Mouse (Mus musculus) heart, adult 2 months (tissue): Measurements from ENCODE around the gene Ddx17. TPM values are rescaled to one million over a fixed set of nuclear protein-coding genes. Genes with fewer than 3 reads are reported as not detected.
A peak's percentile ranks its signal among the peaks of the same experiment; 100 is the strongest.

Experiments used
- DNase-seq, 2 experiments: peaks; one replicate each; pipeline ENCODE4 v3.0.0; 2021
- H3K27ac ChIP-seq: fragments of 200-600 bp; 2 replicates; pipeline ENCODE4 v1.8.1; 2022
- H3K27me3 ChIP-seq: fragments of 200-500 bp; 2 replicates; pipeline ENCODE4 v1.6.1; 2012; ENCODE audit warnings: mild to moderate bottlenecking, low read length, inconsistent platforms, mixed read lengths; ENCODE audit not compliant: control insufficient read depth, insufficient read depth
- H3K36me3 ChIP-seq: fragments of 200-500 bp; 2 replicates; pipeline ENCODE4 v1.6.1; 2012; ENCODE audit warnings: low read length, inconsistent platforms; ENCODE audit not compliant: control insufficient read depth, insufficient read depth
- H3K4me1 ChIP-seq: fragments of 200-500 bp; 2 replicates; pipeline ENCODE4 v1.6.1; 2011; ENCODE audit warnings: low read length; ENCODE audit not compliant: control insufficient read depth, insufficient read depth
- H3K4me3 ChIP-seq: fragments of 200-600 bp; 2 replicates; pipeline ENCODE4 v1.8.1; 2022
- H3K79me2 ChIP-seq: fragments of 200-500 bp; replicated peaks from 2 replicates; pipeline ENCODE4 v1.6.1; 2012; ENCODE audit warnings: mild to moderate bottlenecking, inconsistent platforms, low read length, moderate library complexity, mixed read lengths; ENCODE audit not compliant: control insufficient read depth, insufficient read depth
- H3K9ac ChIP-seq: fragments of 200-500 bp; 2 replicates; pipeline ENCODE4 v1.6.1; 2012; ENCODE audit warnings: low read depth, mild to moderate bottlenecking, control low read depth, inconsistent platforms, low read length, mixed read lengths
- CTCF ChIP-seq: fragments of 200-600 bp; IDR thresholded peaks from 2 replicates; pipeline ENCODE4 v1.8.1; 2022; ENCODE audit warnings: antibody characterized with exemption, mild to moderate bottlenecking, moderate library complexity
- EP300 ChIP-seq: fragments of 200-500 bp; IDR thresholded peaks from 2 replicates; pipeline ENCODE4 v1.6.1; 2011; ENCODE audit warnings: low read depth, low read length, control low read depth; ENCODE audit not compliant: insufficient read depth
- POLR2A ChIP-seq: fragments of 200-500 bp; IDR thresholded peaks from 2 replicates; pipeline ENCODE4 v1.6.1; 2011; ENCODE audit warnings: mild to moderate bottlenecking, low read depth, low read length, control low read depth; ENCODE audit not compliant: insufficient read depth
- WGBS: fragments of 180-500 bp; shearing (Covaris S2); methylation state at CpG from one replicate; pipeline ENCODE4 v1.1.7; 2018; 5-methylcytosine and 5-hydroxymethylcytosine counted together
- intact Hi-C: fragments of 180-260 bp; cut with DNase I; formaldehyde crosslinking; loops from one replicate; pipeline ENCODE4 v1.15.1; 2025
- long read RNA-seq: library from polyadenylated mRNA; stranded (forward); transcript quantifications from one replicate; pipeline ENCODE4 v2.0.0, GENCODE M21; 2021
- polyA plus RNA-seq: library from polyadenylated mRNA; depleted of rRNA; stranded (reverse); fragments of >200 nt; gene quantifications from 2 replicates; pipeline ENCODE4 v1.2.3, GENCODE M21; 2012; rRNA removed
- total RNA-seq, 2 experiments: library from RNA; stranded (reverse); gene quantifications; 2 replicates each; pipeline ENCODE4 v1.2.3; 2021

The Ddx17 gene
- 10 to 100 TPM; 77.6 to 95.1 TPM for total RNA-seq
- 122 and 219 TPM in 2 replicates for polyA plus RNA-seq
- long read RNA-seq, full-length matches to known transcripts, result 3 of 13 reads
- long read RNA-seq, partial matches to known transcripts, result 1 of 13 reads
- long read RNA-seq, other reads (novel, unspliced or antisense), result 9 of 13 reads

DNA sequence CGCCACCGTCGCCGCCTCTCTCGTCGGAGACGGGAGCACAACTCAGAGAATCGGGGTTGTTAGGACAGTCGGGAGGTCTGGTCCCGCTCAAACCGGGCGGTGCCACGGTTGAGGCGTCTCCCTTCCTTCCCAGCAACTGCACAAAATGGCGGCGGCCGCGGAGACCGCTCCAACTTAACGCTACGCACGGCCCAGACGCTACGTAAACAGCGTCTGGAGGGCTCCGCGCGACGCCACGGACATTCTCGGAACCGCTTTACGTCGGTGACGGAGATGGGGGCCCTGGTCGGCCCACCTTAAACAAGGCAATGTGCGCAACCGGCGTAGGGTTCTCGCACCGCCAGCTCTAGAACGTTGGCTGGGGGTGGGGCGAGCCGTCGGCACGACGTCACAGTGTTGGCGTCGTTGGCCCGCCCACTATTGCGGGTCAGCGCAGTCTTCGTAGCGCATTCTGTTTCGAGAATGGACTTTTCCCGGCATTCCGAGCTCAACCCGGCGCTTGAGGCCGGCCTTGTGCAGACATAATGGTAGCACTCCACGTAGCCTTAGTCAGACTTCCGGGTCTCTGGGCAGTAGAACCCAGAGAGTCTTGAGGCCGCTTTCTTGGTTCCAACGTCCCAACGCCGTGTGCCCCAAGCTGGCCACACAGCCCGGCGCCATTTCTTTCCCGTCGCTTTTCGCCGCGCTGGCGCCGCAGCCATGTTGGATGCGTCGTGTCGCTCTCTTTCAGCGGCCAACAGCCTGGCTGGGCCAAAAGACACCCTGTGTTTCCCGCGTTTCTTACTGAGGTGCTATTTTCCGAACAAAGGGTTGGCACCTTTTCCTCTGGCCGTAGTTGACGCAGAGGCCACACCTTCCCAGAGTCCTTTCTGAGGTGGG lies at the start of gene Ddx17:
Gene Ddx17 (minus strand): TSS at position 332 of the 879 bp plus-strand sequence.
- WGBS, result 3% methylated on average over 84 of the region's 84 CpGs
- intact Hi-C loops, result loop anchor here (2.0 kb wide), 1 partner anchor 30 kb away; the partner anchor contains the start of gene Kdelr3
- DNase-seq, result peak; percentile 97 to 100
- no peaks in the 10 kb centered on the region; the same call in 1 of the 2 replicates for H3K27me3 ChIP-seq
- H3K9ac ChIP-seq, result peak within 1 kb of the TSS; percentile 94
- peaks cover 30% of the 10 kb centered on the region for H3K36me3 ChIP-seq
- TF ChIP-seq EP300 (peak; percentile 27; the same call in 1 of the 2 replicates), CTCF (no peak), POLR2A (peak; percentile 92)
- peak within 1 kb of the TSS; percentile 98 for H3K4me3 ChIP-seq
- peaks cover 3% of the 10 kb centered on the region for H3K79me2 ChIP-seq
- no peaks in the 10 kb centered on the region; the same call in 1 of the 2 replicates for H3K4me1 ChIP-seq
- H3K27ac ChIP-seq, result peak within 1 kb of the TSS; percentile 100

DNA sequence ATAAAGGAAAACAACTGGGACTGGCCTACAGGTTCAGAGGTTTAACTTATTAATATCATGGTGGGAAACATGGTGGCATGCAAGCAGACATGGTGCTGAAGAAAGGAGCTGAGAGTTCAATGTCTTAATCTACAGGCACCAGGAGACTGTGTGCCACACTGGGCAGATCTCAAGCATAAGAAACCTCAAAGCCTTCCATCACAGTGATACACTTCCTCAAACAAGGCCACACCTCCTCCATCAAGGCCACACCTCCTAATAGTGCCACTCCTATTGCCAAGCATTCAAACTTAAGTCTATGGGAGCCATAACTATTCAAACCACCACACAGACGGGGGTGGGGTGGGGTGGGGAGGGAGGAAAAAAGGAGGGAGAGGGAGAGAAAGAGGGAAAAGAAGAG lies 35.0 kb upstream of the Ddx17 start:
- H3K36me3 ChIP-seq, result no peaks in the 10 kb centered on the region
- H3K79me2 ChIP-seq, result no peaks in the 10 kb centered on the region
- H3K27ac ChIP-seq, result no peak overlapping the region
- H3K4me3 ChIP-seq, result no peak overlapping the region
- WGBS, result 82% methylated on average over 1 of the region's 1 CpGs
- no peaks in the 10 kb centered on the region for H3K27me3 ChIP-seq
- intact Hi-C loops, result no loop called here
- no peak for TF ChIP-seq EP300
- TF ChIP-seq CTCF, result no peak
- TF ChIP-seq POLR2A, result no peak
- H3K9ac ChIP-seq, result no peak overlapping the region
- no peak for DNase-seq
- H3K4me1 ChIP-seq, result no peaks in the 10 kb centered on the region

DNA sequence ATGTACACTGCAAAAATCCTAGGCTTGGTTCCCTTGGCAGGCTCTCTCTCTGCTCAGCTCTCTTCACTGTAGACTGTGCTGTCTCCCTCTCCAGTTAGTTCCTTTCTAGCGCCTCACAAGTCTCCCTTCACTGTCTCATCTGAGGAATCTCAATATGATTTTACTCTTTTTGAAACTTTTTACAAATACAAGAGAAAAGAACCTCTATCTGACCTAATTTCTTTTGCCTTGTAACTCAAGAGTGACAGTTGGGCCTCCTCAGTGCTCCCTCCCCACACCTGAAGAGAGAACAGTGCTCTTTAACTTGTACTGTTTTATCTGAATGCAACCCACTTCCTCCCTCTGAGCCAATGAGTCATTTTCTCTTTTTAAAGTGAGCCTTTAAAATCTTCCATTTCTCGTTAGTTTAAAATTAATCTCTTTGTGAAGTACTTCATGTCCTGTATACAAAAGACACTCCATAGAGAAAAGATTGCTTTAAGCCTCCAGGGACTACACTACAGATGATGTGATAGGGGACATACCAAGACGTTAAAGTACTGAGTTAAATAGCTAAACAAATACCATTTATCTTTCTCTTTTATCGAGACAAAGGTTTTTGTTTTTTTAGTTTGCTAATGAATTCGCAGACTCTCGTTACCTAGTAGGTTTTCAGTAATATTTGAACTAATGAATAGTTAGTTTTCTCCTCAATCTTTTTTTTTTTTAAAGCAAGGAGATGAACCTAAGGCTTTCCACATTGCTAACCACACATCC lies 31.3 kb upstream of the Ddx17 start:
- no peak for DNase-seq
- intact Hi-C loops, result no loop called here
- no peak for TF ChIP-seq POLR2A
- TF ChIP-seq CTCF, result no peak
- no peak for TF ChIP-seq EP300
- H3K79me2 ChIP-seq, result no peaks in the 10 kb centered on the region
- H3K36me3 ChIP-seq, result no peaks in the 10 kb centered on the region
- WGBS, result 60% methylated on average over 6 of the region's 6 CpGs
- H3K4me1 ChIP-seq, result no peaks in the 10 kb centered on the region
- no peaks in the 10 kb centered on the region for H3K27me3 ChIP-seq
- no peak overlapping the region for H3K27ac ChIP-seq
- H3K9ac ChIP-seq, result no peak overlapping the region
- no peak overlapping the region for H3K4me3 ChIP-seq

DNA sequence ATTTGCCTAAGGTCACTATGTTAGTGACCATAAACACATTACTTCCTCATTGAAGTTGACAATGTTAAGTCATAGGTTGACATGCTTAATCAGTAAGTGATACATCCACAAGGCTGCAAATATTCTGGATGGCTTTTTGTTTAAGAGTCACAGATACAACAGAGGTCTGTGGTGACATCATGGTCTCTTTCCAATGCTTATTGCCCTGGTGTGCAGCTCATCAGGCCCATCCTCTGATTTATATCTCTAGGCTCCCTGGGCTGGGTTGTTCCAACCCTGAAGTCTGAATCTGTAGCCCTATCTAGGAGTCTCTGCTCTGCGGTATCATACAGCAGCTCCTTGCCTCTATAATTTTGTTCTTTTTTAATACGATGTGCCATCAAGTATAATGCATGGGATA lies 30.4 kb upstream of the Ddx17 start:
- H3K36me3 ChIP-seq, result no peaks in the 10 kb centered on the region
- H3K27me3 ChIP-seq, result no peaks in the 10 kb centered on the region
- intact Hi-C loops, result no loop called here
- no peak overlapping the region for H3K4me3 ChIP-seq
- no peak overlapping the region for H3K9ac ChIP-seq
- no peak overlapping the region for H3K27ac ChIP-seq
- WGBS, result 90% methylated on average over 2 of the region's 2 CpGs
- no peaks in the 10 kb centered on the region for H3K4me1 ChIP-seq
- H3K79me2 ChIP-seq, result no peaks in the 10 kb centered on the region
- no peak for DNase-seq
- TF ChIP-seq POLR2A, result no peak
- TF ChIP-seq EP300, result no peak
- TF ChIP-seq CTCF, result no peak

DNA sequence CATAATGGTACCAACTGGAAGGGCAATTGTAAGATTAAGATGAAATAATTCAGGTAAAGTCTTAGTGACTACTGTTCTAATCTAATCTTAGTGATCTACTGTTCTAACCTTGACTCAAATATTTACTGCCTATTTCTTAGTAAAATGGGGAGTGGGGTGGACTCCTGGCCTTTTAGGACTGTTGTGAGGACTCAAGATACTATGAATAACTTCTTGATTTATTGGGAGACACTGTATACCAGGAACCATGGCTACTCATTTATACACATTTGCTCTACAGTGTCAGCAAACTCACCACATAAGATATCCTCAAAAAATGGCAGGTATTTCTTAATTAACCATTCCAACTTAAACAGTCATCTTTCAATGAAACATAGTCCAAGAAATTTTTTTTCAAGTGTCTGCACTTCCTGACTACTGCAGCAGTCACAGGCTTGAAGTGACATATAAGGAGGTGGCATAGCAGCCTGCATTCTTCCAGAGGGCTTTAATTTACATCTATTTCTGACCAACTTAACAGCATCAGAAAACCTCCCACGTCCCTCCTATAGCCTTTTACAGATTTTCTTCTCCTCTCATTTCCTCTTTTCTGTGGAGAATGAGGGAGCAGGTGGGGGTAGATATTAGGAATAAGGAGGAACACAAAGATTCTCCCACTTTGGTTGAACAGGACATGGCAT lies 29.1 kb upstream of the Ddx17 start:
- TF ChIP-seq POLR2A (no peak), CTCF (no peak), EP300 (no peak)
- intact Hi-C loops, result no loop called here
- no peaks in the 10 kb centered on the region for H3K79me2 ChIP-seq
- no peak for DNase-seq
- H3K27me3 ChIP-seq, result no peaks in the 10 kb centered on the region
- H3K4me1 ChIP-seq, result no peaks in the 10 kb centered on the region
- WGBS, result 36% methylated on average over 1 of the region's 1 CpGs
- H3K4me3 ChIP-seq, result no peak overlapping the region
- H3K36me3 ChIP-seq, result no peaks in the 10 kb centered on the region
- H3K9ac ChIP-seq, result no peak overlapping the region
- H3K27ac ChIP-seq, result no peak overlapping the region
